Mouse (Mus musculus): ENCODE results near the gene Acox2.

GRCm38 (mm10) chr14:8300281-8300680, 41.1 kb upstream of the Acox2 start:
- no peak for TF ChIP-seq POLR2A (IDR thresholded peaks at IDR 0.05; ENCODE audit: borderline replicate concordance, low read depth, low read length)
- TF ChIP-seq CTCF (IDR thresholded peaks at IDR 0.05; ENCODE audit: low read depth, low read length): peak; percentile 75
